Mouse (Mus musculus) thymus, postnatal 0 days (tissue): ENCODE measurements at regions not wholly inside any gene's neighbourhood (a gene's known extent, or its start where the extent isn't known, plus 50 kb on each side); places are given as distances from the start of the nearest gene placed in this dataset.

ENCODE experiments used
- DNase-seq: peaks from one replicate; pipeline ENCODE4 v3.0.0-alpha.2; 2015; ENCODE audit warnings: low spot score

DNA sequence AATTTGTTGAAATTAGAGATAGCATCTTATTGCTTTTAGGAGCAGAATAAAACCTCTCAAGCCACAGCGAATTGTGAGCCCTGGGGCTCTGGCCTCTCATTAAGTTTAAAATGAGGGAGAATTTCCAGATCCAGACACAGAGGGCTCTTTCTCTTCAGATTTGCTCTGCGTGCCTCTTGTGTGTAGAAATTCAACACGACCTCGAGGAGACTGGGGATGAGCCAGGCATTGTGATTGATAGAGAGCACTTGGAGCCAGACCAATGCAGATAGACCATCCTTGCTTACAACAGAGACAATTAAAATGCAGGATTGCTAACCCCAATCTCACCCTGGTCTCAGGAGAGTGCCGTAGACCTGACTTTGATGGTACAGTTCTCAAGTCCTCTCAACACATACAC, 121.9 kb upstream of the Gas1 start:
- DNase-seq = no peak

DNA sequence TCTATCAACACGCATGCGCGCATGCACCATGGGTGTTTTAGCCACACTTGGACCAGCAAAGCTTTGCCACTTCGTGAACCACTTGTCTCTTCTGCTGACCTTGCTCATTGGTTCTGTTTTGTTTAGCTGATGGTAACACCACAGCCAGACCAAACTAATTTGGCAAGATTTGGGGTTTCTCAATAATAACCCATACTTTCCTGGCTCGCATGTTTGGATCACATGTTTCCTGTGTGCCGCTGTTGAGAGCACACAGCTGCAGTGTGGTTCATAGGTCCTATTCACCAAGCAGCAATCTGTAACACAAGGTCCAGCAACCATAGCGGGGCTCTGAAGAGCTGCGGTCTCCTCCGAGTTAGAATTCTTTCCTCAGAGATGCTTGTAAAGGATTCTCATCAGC, 126.4 kb upstream of the Gas1 start:
- DNase-seq = no peak

- DNase-seq = no peak
Measured at GRCm38 (mm10) chr13:60305028-60305810, 128.1 kb upstream of the Gas1 start.

DNA sequence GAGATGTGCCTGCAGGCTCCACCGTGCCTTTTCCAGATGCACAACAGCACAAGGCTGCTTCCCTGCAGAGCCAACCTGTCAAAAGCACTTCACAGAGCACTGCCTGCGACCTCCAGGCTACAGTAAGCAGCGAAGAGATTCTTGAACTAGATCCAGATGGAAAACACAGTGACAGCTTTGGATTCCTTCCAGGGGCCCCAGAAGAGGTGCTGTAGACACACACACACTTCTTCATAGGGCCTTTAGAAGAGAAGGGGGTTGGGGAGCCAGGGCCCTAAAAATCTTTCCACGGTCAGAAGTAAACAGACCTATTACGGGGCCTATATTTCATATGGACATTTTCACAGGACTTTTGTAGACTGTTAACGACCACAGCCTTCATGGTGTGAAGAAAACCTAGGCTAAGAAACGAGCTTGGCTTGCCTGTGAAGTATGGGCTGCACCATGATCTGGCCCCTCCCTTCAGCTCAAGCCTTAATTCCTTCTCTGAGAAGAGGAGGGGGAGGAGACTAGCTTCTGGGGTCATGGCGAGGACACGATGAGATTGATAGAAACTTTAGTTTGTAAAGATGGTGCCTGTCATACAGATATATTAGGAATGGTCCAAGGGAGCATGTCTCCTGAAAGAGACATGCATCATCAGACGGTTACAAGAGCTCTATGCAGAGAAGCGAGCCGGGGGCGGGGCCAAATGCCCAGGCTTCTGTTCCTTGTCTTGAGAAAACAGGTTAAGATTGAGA, 131.1 kb upstream of the Gas1 start:
- DNase-seq = no peak

DNA sequence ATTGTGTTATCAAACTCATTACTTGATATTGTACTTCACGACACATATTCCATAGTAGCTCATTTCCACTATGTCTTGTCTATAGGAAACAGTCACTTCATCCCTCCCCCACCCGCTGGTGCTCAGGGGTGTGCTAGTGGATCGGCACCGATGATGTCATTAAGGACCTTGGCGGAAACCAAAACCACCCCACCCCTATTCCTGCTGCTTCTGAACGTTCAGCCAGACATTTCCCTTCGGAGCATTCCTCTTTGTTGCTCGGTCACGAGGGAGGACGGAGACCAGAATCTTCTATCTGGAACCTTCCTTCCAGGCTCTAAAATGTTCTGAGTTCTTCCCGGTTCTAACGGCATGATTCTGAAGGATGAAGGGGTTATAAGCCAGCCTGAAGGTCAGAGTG, 132.3 kb upstream of the Gas1 start:
- no peak for DNase-seq

- DNase-seq = no peak
Measured at GRCm38 (mm10) chr13:60309926-60310325, 132.8 kb upstream of the Gas1 start.

DNA sequence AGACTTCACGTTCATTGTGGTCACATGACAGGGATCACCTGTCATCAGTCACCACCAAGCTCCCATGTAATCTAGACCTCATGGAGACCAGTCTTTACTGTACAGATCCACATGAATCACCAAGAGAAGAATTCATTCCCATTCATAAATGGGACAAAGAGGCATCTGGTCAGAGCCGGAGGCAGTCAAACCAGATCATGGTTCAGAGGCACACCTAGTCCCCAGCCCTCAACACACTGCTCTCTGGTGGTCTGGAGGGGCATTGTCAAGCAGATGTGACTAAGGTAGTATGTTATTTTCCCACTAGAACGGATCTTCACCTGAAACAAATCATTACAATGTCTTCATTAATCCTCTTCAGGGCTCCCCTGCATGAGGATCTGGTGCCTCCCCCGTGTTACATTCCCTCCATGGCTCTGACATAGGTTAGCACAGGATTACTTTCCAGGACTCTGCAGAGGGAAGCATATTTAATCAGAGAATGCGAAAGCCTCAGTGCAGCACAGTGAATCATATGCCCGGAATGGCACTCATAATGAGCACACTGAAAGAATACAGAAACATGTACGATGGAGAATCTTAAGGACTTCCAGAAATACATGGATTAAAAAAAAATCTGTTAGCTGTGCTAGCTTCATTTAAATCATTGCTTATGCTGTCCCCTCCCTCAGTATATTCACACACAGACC, 135.4 kb upstream of the Gas1 start:
- no peak for DNase-seq

GRCm38 (mm10) chr13:60318436-60319020, 141.4 kb upstream of the Gas1 start:
- no peak for DNase-seq

GRCm38 (mm10) chr13:60319268-60319667, 142.1 kb upstream of the Gas1 start:
- DNase-seq = no peak

GRCm38 (mm10) chr13:60319861-60320602, 142.9 kb upstream of the Gas1 start:
- DNase-seq = no peak

- DNase-seq = no peak
Measured at GRCm38 (mm10) chr13:60322579-60322978, 145.4 kb upstream of the Gas1 start.

DNA sequence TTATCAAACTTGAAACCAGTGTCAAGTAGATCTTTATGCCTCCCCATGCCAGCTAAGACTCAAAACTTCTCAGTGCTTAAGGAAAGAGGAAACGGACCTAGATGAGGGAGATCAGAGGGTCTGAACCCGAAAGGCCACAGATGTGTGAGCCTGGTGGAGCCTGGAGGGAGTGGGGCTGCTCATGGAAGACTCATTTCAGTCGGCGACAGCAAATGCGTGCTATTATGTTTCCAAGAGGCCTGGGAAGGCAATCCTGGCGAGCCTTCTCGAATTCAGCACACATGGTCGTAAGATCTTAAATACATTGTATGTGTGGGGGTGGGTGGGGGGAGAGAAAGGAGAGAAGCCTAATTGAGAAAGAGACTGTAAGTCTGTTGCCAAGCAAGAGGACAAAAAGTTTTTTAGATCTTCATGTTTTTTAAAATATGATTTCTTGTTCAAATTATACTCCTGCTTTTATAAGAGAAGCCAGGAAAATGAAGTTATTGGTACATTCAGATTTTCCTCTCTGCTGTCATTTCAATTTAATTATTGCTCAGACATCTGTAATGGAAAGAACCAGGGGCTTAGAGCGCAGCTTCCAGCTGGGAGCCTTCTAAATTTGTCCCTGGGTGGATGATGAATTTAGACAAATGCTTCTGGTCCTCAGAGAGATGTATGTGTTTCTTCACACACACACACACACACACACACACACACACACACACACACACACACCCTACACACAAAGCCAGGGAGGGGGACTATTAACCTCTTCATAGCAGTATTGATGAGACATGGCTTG, 153.5 kb upstream of the Gas1 start:
- DNase-seq = no peak

GRCm38 (mm10) chr13:60336196-60336595, 159.0 kb upstream of the Gas1 start:
- DNase-seq = no peak

GRCm38 (mm10) chr13:60337383-60337782, 160.2 kb upstream of the Gas1 start:
- DNase-seq = no peak

GRCm38 (mm10) chr13:60338107-60338506, 160.9 kb upstream of the Gas1 start:
- no peak for DNase-seq

GRCm38 (mm10) chr13:60340068-60340467, 162.9 kb upstream of the Gas1 start:
- DNase-seq = no peak

DNA sequence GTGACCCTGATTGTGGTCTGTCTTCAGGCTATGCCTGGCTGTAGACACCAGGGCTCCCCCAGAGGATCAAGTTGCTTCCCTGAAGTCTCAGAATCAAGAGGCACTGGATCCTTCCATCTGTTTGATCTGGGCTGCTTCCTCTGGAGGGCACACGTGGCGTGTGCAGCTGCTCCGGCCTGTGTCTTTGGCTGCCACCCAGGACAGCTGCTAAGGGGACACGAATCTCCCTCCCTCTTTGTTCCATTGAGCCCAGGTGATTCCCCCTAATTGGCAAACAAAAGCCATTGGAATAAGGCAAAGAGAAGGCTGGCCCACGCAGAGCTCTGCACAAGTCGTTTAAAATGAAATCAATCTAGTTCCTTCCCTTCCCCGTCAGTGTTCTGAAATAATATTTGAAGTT, 170.7 kb upstream of the Gas1 start:
- no peak for DNase-seq

- no peak for DNase-seq
Measured at GRCm38 (mm10) chr13:60348438-60348837, 171.3 kb upstream of the Gas1 start.

GRCm38 (mm10) chr13:60355707-60356490, 178.7 kb upstream of the Gas1 start:
- no peak for DNase-seq
